Mouse (Mus musculus): ENCODE data around the gene 1700037H04Rik. TPM values are rescaled to one million over a fixed set of nuclear protein-coding genes. Genes with fewer than 3 reads are reported as not detected.

The 1700037H04Rik gene
- total and polyA plus RNA-seq, 3 experiments: 45.5 to 72.6 TPM; not detected in 1

- Histone ChIP-seq H3K9me3 (replicated peaks; ENCODE audit: insufficient read depth, low read length) (no peaks in the 10 kb centered on the region), H3K9ac (ENCODE audit: control insufficient read depth, low read depth, low read length, poor library complexity, severe bottlenecking) (no peak overlapping the region), H3K27me3 (ENCODE audit: control insufficient read depth in 1 of 2, insufficient read depth in 2 of 2, low read length in 2 of 2) (no peaks in the 10 kb centered on the region), H3K36me3 (ENCODE audit: control insufficient read depth in 1 of 2, insufficient read depth in 2 of 2, low read length in 2 of 2) (no peaks in the 10 kb centered on the region; a peak in 1 of 4 replicates), H3K4me1 (ENCODE audit: control insufficient read depth in 1 of 2, insufficient read depth in 2 of 2, low read length in 2 of 2) (peaks cover 0 to 7% of the 10 kb centered on the region in 2 experiments; a peak in 2 of 4 replicates), H3K27ac (ENCODE audit: control insufficient read depth, low read depth, low read length) (no peak overlapping the region), H3K79me2 (ENCODE audit: control insufficient read depth, insufficient read depth, low read length, poor library complexity) (no peaks in the 10 kb centered on the region), H3K4me3 (ENCODE audit: control insufficient read depth in 1 of 2, insufficient read depth in 1 of 2, low read depth in 2 of 2, low read length in 2 of 2) (no peak overlapping the region)
- no peak for DNase-seq (ENCODE audit: low read depth, low spot score)
- TF ChIP-seq ZKSCAN1 (IDR thresholded peaks at IDR 0.05; ENCODE audit: low read depth, low read length): no peak
- no peak for TF ChIP-seq MYC (IDR thresholded peaks at IDR 0.05; ENCODE audit: low read depth, low read length)
- no peak for TF ChIP-seq GABPA (IDR thresholded peaks at IDR 0.05; ENCODE audit: low read depth, low read length)
- TF ChIP-seq CTCF (IDR thresholded peaks at IDR 0.05 in 2 of 3, conservative IDR thresholded peaks at IDR 0.05 in 1 of 3; ENCODE audit: control insufficient read depth in 1 of 3, insufficient read depth in 1 of 3, low read depth in 2 of 3, low read length in 3 of 3, poor library complexity in 1 of 3, severe bottlenecking in 1 of 3): no peak
- TF ChIP-seq SIN3A (IDR thresholded peaks at IDR 0.05; ENCODE audit: low read length): no peak
- TF ChIP-seq CHD2 (IDR thresholded peaks at IDR 0.05; ENCODE audit: low read length): no peak
- no peak for TF ChIP-seq MEF2A (IDR thresholded peaks at IDR 0.05; ENCODE audit: extremely low read depth, insufficient replicate concordance, low read depth, low read length, poor library complexity, severe bottlenecking)
- TF ChIP-seq MAX (IDR thresholded peaks at IDR 0.05; ENCODE audit: low read length): no peak
- TF ChIP-seq TBP (IDR thresholded peaks at IDR 0.05; ENCODE audit: low read depth, low read length): no peak
- no peak for TF ChIP-seq KAT2A (conservative IDR thresholded peaks at IDR 0.05; ENCODE audit: low read depth, low read length)
- no peak for TF ChIP-seq SMC3 (IDR thresholded peaks at IDR 0.05; ENCODE audit: low read depth, low read length)
- no peak for TF ChIP-seq USF1 (IDR thresholded peaks at IDR 0.05; ENCODE audit: low read depth, low read length)
- no peak for TF ChIP-seq MXI1 (IDR thresholded peaks at IDR 0.05; ENCODE audit: low read depth, low read length)
- TF ChIP-seq RCOR1 (IDR thresholded peaks at IDR 0.05; ENCODE audit: low read depth, low read length): no peak
- no peak for TF ChIP-seq TAL1 (IDR thresholded peaks at IDR 0.05; ENCODE audit: low read length)
Observed at GRCm38 (mm10) chr2:131143007-131143780, 16.7 kb downstream of the 1700037H04Rik start.

DNA sequence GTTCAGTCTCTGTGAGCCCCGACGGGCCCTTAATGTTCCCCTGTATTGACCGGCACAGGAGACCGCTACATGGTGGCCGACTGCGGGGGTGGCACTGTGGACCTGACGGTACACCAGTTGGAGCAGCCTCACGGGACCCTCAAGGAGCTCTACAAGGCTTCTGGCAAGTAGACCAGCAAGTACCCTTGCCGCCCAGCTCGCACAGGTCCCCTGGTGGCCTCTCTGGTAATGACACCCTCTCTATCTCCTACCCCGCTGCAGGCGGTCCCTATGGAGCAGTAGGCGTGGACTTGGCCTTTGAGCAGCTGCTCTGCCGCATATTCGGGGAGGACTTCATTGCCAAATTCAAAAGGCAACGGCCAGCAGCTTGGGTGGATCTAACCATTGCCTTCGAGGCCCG is 17.3 kb downstream of the 1700037H04Rik start:
- peak overlapping the region; percentile 28 to 31; a peak in 3 of 4 replicates for H3K4me3 ChIP-seq (ENCODE audit: control insufficient read depth in 1 of 2, insufficient read depth in 1 of 2, low read depth in 2 of 2, low read length in 2 of 2)
- H3K27me3 ChIP-seq (ENCODE audit: control insufficient read depth in 1 of 2, insufficient read depth in 2 of 2, low read length in 2 of 2): no peaks in the 10 kb centered on the region
- no peaks in the 10 kb centered on the region for H3K9me3 ChIP-seq (replicated peaks; ENCODE audit: insufficient read depth, low read length)
- DNase-seq (ENCODE audit: low read depth, low spot score): peak; percentile 91
- no peaks in the 10 kb centered on the region for H3K79me2 ChIP-seq (ENCODE audit: control insufficient read depth, insufficient read depth, low read length, poor library complexity)
- TF ChIP-seq CTCF (IDR thresholded peaks at IDR 0.05 in 2 of 3, conservative IDR thresholded peaks at IDR 0.05 in 1 of 3; ENCODE audit: control insufficient read depth in 1 of 3, insufficient read depth in 1 of 3, low read depth in 2 of 3, low read length in 3 of 3, poor library complexity in 1 of 3, severe bottlenecking in 1 of 3): peak; percentile 73 to 84 (median 81)
- TF ChIP-seq POLR2A (IDR thresholded peaks at IDR 0.05; ENCODE audit: control insufficient read depth in 1 of 2, insufficient read depth in 1 of 2, low read depth in 1 of 2, low read length in 2 of 2, poor library complexity in 1 of 2): peak in 1 of 2 experiments; percentile 22; a peak in 1 of 4 replicates
- 0 out of 2 replicates have a peak, but pooled peaks have one; percentile 20 for TF ChIP-seq SIN3A (IDR thresholded peaks at IDR 0.05; ENCODE audit: low read length)
- no peak for TF ChIP-seq KAT2A (conservative IDR thresholded peaks at IDR 0.05; ENCODE audit: low read depth, low read length)
- TF ChIP-seq ZKSCAN1 (IDR thresholded peaks at IDR 0.05; ENCODE audit: low read depth, low read length): no peak
- no peak for TF ChIP-seq USF2 (IDR thresholded peaks at IDR 0.05; ENCODE audit: borderline replicate concordance in 1 of 2, insufficient read depth in 1 of 2, low read depth in 1 of 2, low read length in 2 of 2)
- no peak for TF ChIP-seq TBP (IDR thresholded peaks at IDR 0.05; ENCODE audit: low read depth, low read length)
- no peak for TF ChIP-seq NELFE (IDR thresholded peaks at IDR 0.05; ENCODE audit: low read depth, low read length)
- TF ChIP-seq MAZ (IDR thresholded peaks at IDR 0.05; ENCODE audit: low read depth, low read length): no peak
- no peak for TF ChIP-seq CHD1 (IDR thresholded peaks at IDR 0.05; ENCODE audit: low read depth, low read length)
- peak; percentile 51 for TF ChIP-seq RAD21 (IDR thresholded peaks at IDR 0.05; ENCODE audit: low read depth, low read length)
- TF ChIP-seq ZC3H11A (IDR thresholded peaks at IDR 0.05; ENCODE audit: low read depth, low read length): peak; percentile 38
- TF ChIP-seq ZMIZ1 (IDR thresholded peaks at IDR 0.05; ENCODE audit: low read depth, low read length): 0 out of 2 replicates have a peak, but pooled peaks have one; percentile 5
- TF ChIP-seq NRF1 (IDR thresholded peaks at IDR 0.05; ENCODE audit: insufficient read depth, low read depth, low read length, poor library complexity, severe bottlenecking): no peak
- no peak for TF ChIP-seq MEF2A (IDR thresholded peaks at IDR 0.05; ENCODE audit: extremely low read depth, insufficient replicate concordance, low read depth, low read length, poor library complexity, severe bottlenecking)
- TF ChIP-seq BHLHE40 (IDR thresholded peaks at IDR 0.05; ENCODE audit: borderline replicate concordance, low read depth, low read length): no peak
- TF ChIP-seq SMC3 (IDR thresholded peaks at IDR 0.05; ENCODE audit: low read depth, low read length): peak; percentile 75
- TF ChIP-seq USF1 (IDR thresholded peaks at IDR 0.05; ENCODE audit: low read depth, low read length): no peak
- H3K36me3 ChIP-seq (ENCODE audit: control insufficient read depth in 1 of 2, insufficient read depth in 2 of 2, low read length in 2 of 2): no peaks in the 10 kb centered on the region; a peak in 1 of 4 replicates
- H3K9ac ChIP-seq (ENCODE audit: control insufficient read depth, low read depth, low read length, poor library complexity, severe bottlenecking): peak overlapping the region; percentile 46
- H3K4me1 ChIP-seq (ENCODE audit: control insufficient read depth in 1 of 2, insufficient read depth in 2 of 2, low read length in 2 of 2): peaks cover 0 to 7% of the 10 kb centered on the region in 2 experiments; a peak in 2 of 4 replicates
- no peak overlapping the region for H3K27ac ChIP-seq (ENCODE audit: control insufficient read depth, low read depth, low read length)
